Mouse (Mus musculus) neural tube, embryonic 11.5 days (tissue): ENCODE measurements around the gene Haghl. TPM values are rescaled to one million over a fixed set of nuclear protein-coding genes. Genes with fewer than 3 reads are reported as not detected.
A peak's percentile ranks its signal among the peaks of the same experiment; 100 is the strongest.

Experiments used
- ATAC-seq: fragments of 200-750 bp; cut with Nextera tagmentation; 2 replicates; pipeline ENCODE4 v1.8.0; 2017; ENCODE audit warnings: moderate number of reproducible peaks, mild to moderate bottlenecking, moderate TSS enrichment, moderate library complexity; ENCODE audit not compliant: insufficient read depth, low FRiP score, low TSS enrichment
- DNase-seq: peaks from one replicate; pipeline ENCODE4 v3.0.0-alpha.2; 2015; ENCODE audit warnings: low spot score
- H3K27ac ChIP-seq: fragments of 300-500 bp; sonication (generic); 2 replicates; pipeline ENCODE4 v1.5.1; 2014; ENCODE audit warnings: low read depth, mild to moderate bottlenecking, low read length
- H3K27me3 ChIP-seq: fragments of 300-500 bp; sonication (generic); 2 replicates; pipeline ENCODE4 v1.6.1; 2014; ENCODE audit warnings: mild to moderate bottlenecking, low read length, mixed read lengths; ENCODE audit not compliant: control insufficient read depth, insufficient read depth
- H3K36me3 ChIP-seq: fragments of 300-500 bp; sonication (generic); 2 replicates; pipeline ENCODE4 v1.6.1; 2014; ENCODE audit warnings: mild to moderate bottlenecking, low read length, moderate library complexity, mixed read lengths; ENCODE audit not compliant: control insufficient read depth, insufficient read depth
- H3K4me1 ChIP-seq: fragments of 300-500 bp; sonication (generic); 2 replicates; pipeline ENCODE4 v1.6.1; 2014; ENCODE audit warnings: low read length, mixed read lengths; ENCODE audit not compliant: control insufficient read depth, insufficient read depth
- H3K4me2 ChIP-seq: fragments of 300-500 bp; sonication (generic); 2 replicates; pipeline ENCODE4 v1.6.1; 2014; ENCODE audit warnings: low read depth, mild to moderate bottlenecking, moderate library complexity
- H3K4me3 ChIP-seq: fragments of 300-500 bp; sonication (generic); 2 replicates; pipeline ENCODE4 v1.5.1; 2014; ENCODE audit warnings: low read depth, low read length
- H3K9ac ChIP-seq: fragments of 300-500 bp; sonication (generic); 2 replicates; pipeline ENCODE4 v1.6.1; 2014; ENCODE audit warnings: mild to moderate bottlenecking, low read length
- H3K9me3 ChIP-seq: fragments of 300-500 bp; sonication (generic); 2 replicates; pipeline ENCODE4 v1.6.1; 2016; ENCODE audit warnings: low read length; ENCODE audit not compliant: control insufficient read depth
- WGBS: fragments of 180-500 bp; shearing (Covaris S2); extraction: QIAGEN DNeasy Blood & Tissue Kit; methylation state at CpG from one replicate; pipeline ENCODE4 v1.1.7; 2014; 5-methylcytosine and 5-hydroxymethylcytosine counted together
- polyA plus RNA-seq: library from polyadenylated mRNA; unstranded; fragments of >200 nt; fragmentation: Nextera tagmentation; extraction: Ambion mirVana; gene quantifications from 2 replicates; pipeline ENCODE4 v1.2.1, GENCODE M21; 2014

The Haghl gene
- polyA plus RNA-seq, 1 experiment from 2014 or later = 74.6 TPM

GRCm38 (mm10) chr17:25824362-25825142, 39.1 kb upstream of the Haghl start:
- no peaks in the 10 kb centered on the region for H3K9me3 ChIP-seq

GRCm38 (mm10) chr17:25823452-25823851, 38.0 kb upstream of the Haghl start, which contains the start of gene Wdr24:
TSS of gene Wdr24 (plus strand) at chr17:25823627.
- under 1% methylated on average over 18 of the region's 18 CpGs for WGBS

More at GRCm38 (mm10) chr17:25824362-25825142, 39.1 kb upstream of the Haghl start:
- peak overlapping the region; percentile 88 for H3K4me2 ChIP-seq
- no peak overlapping the region for H3K27ac ChIP-seq
- WGBS = 72% methylated on average over 16 of the region's 17 CpGs
- no peak for ATAC-seq
- H3K9ac ChIP-seq = peak overlapping the region; percentile 49
- peak overlapping the region; percentile 44 for H3K4me3 ChIP-seq
- no peaks in the 10 kb centered on the region for H3K36me3 ChIP-seq
- no peak for DNase-seq
- H3K27me3 ChIP-seq = peaks cover 9% of the 10 kb centered on the region
- peaks cover 21% of the 10 kb centered on the region for H3K4me1 ChIP-seq

GRCm38 (mm10) chr17:25818851-25819780, 33.6 kb upstream of the Haghl start:
- Histone ChIP-seq H3K4me1 (peaks cover 4% of the 10 kb centered on the region), H3K36me3 (no peaks in the 10 kb centered on the region), H3K27me3 (peaks cover 30% of the 10 kb centered on the region), H3K4me2 (peak overlapping the region; percentile 17; the same call in 1 of the 2 replicates), H3K9me3 (no peaks in the 10 kb centered on the region), H3K9ac (peak overlapping the region; percentile 18), H3K4me3 (peak overlapping the region; percentile 4; the same call in 1 of the 2 replicates), H3K27ac (no peak overlapping the region)
- 5% methylated on average over 46 of the region's 46 CpGs for WGBS
- ATAC-seq = no peak
- DNase-seq = no peak

More at GRCm38 (mm10) chr17:25823452-25823851, 38.0 kb upstream of the Haghl start, which contains the start of gene Wdr24:
- Histone ChIP-seq H3K4me3 (peak within 1 kb of the TSS; percentile 44), H3K27ac (no peak within 1 kb of the TSS), H3K4me1 (peaks cover 18% of the 10 kb centered on the region), H3K27me3 (peaks cover 20% of the 10 kb centered on the region), H3K36me3 (no peaks in the 10 kb centered on the region), H3K4me2 (peak within 1 kb of the TSS; percentile 88), H3K9ac (peak within 1 kb of the TSS; percentile 49), H3K9me3 (no peaks in the 10 kb centered on the region)
- peak; percentile 73 for DNase-seq
- ATAC-seq = peak; percentile 57; the same call in 1 of the 2 replicates

GRCm38 (mm10) chr17:25817662-25818061, 32.2 kb upstream of the Haghl start:
- no peaks in the 10 kb centered on the region for H3K9me3 ChIP-seq
- WGBS = 85% methylated on average over 11 of the region's 11 CpGs

GRCm38 (mm10) chr17:25813471-25813870, 28.0 kb upstream of the Haghl start:
- H3K9me3 ChIP-seq = no peaks in the 10 kb centered on the region
- peak; percentile 85 for DNase-seq
- WGBS = 3% methylated on average over 20 of the region's 20 CpGs
- no peak overlapping the region for H3K27ac ChIP-seq
- H3K4me3 ChIP-seq = no peak overlapping the region
- peaks cover 6% of the 10 kb centered on the region for H3K4me1 ChIP-seq
- 0 out of 2 replicates have a peak overlapping the region, but pooled peaks have one; percentile 14 for H3K4me2 ChIP-seq
- ATAC-seq = no peak
- no peak overlapping the region for H3K9ac ChIP-seq
- peaks cover 10% of the 10 kb centered on the region for H3K27me3 ChIP-seq
- no peaks in the 10 kb centered on the region for H3K36me3 ChIP-seq

More at GRCm38 (mm10) chr17:25817662-25818061, 32.2 kb upstream of the Haghl start:
- no peak overlapping the region for H3K4me2 ChIP-seq
- H3K27ac ChIP-seq = no peak overlapping the region
- H3K4me3 ChIP-seq = no peak overlapping the region
- no peaks in the 10 kb centered on the region for H3K36me3 ChIP-seq
- no peaks in the 10 kb centered on the region for H3K4me1 ChIP-seq
- ATAC-seq = no peak
- H3K27me3 ChIP-seq = peaks cover 30% of the 10 kb centered on the region
- H3K9ac ChIP-seq = no peak overlapping the region
- no peak for DNase-seq

- Histone ChIP-seq H3K4me2 (no peak overlapping the region), H3K36me3 (no peaks in the 10 kb centered on the region), H3K27me3 (no peaks in the 10 kb centered on the region), H3K4me1 (peaks cover 11% of the 10 kb centered on the region), H3K4me3 (no peak overlapping the region), H3K9ac (no peak overlapping the region), H3K27ac (no peak overlapping the region), H3K9me3 (no peaks in the 10 kb centered on the region)
- DNase-seq (no peak), ATAC-seq (no peak)
- WGBS = 75% methylated on average over 4 of the region's 4 CpGs
Measured at GRCm38 (mm10) chr17:25810890-25811289, 25.4 kb upstream of the Haghl start.

GRCm38 (mm10) chr17:25809606-25810340, 24.3 kb upstream of the Haghl start:
- Histone ChIP-seq H3K4me1 (peaks cover 11% of the 10 kb centered on the region), H3K27me3 (no peaks in the 10 kb centered on the region), H3K27ac (peak overlapping the region; percentile 87), H3K9ac (peak overlapping the region; percentile 88), H3K4me2 (peak overlapping the region; percentile 81), H3K36me3 (no peaks in the 10 kb centered on the region), H3K4me3 (peak overlapping the region; percentile 52), H3K9me3 (no peaks in the 10 kb centered on the region)
- 2% methylated on average over 24 of the region's 25 CpGs for WGBS
- ATAC-seq (peak; percentile 68), DNase-seq (peak; percentile 48)
